Mouse (Mus musculus) frontal cortex, postnatal 14 days (tissue): ENCODE data around the gene Utp14a.
"Not testable (repeated sequence)": the region's sequence is repeated elsewhere in the genome, so short reads cannot be mapped to it uniquely, and the experiment has no call there.

Source experiments
- DNase-seq, 2 experiments: peaks; one replicate each; pipeline ENCODE4 v3.0.0; 2022; ENCODE audit warnings: low spot score in 2 of 2

Utp14a gene

DNA sequence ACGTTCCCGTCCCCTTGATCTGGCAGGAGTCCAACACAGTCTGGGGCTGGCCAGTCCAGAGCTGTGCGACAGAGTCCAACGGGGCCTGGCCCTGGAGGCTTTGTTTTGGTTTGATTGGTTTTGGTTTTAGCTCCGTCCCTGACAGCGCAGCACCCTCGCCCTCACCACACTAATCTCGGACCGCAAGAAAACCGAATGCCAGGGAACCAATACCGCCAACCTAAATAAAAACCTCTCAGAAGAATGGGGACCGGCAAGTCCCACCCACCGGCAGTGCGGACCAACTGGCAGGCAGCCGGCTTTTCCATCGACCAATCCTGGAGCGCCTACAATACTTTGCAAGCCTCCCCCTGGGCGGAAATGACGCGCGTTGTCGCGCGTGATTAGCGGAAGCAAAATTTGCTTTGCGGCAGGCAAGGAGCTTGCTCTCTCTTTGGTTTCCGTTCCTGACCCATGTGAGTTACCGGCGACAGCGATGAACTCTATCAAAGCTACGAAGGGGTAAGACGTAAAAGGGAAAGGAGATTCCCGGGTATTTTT lies at the start of gene Utp14a:
Gene Utp14a (plus strand): TSS at position 395 of the 540 bp plus-strand sequence.
- DNase-seq = peak; percentile 91 to 94

GRCm38 (mm10) chrX:48207761-48208487 lies 48.7 kb upstream of the Utp14a start:
- DNase-seq = peak in 1 of 2 experiments; percentile 15

- DNase-seq = peak; percentile 80 to 83
Observed at GRCm38 (mm10) chrX:48208519-48209185, 48.0 kb upstream of the Utp14a start, which contains the start of gene Zdhhc9. Zdhhc9 (minus strand) TSS chrX:48208878.

DNA sequence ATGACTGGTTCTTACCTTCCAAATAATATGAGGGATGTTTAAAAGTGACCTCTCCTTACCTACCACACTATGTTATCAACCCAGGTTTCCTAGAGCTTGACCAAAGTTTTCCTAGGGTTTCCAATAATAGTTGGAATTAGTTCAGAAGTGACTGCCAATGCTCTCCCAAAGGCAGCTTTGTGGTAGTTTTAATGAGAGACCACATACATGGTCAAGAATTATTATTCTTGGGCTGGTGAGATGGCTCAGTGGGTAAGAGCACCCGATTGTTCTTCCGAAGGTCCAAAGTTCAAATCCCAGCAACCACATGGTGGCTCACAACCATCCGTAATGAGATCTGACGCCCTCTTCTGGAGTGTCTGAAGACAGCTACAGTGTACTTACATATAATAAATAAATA lies 46.9 kb upstream of the Utp14a start:
- not testable (repeated sequence) for DNase-seq

- DNase-seq = no peak
Observed at GRCm38 (mm10) chrX:48219468-48219867, 37.2 kb upstream of the Utp14a start.

- DNase-seq = no peak
Observed at GRCm38 (mm10) chrX:48222706-48223105, 34.0 kb upstream of the Utp14a start.

GRCm38 (mm10) chrX:48226225-48226624 lies 30.4 kb upstream of the Utp14a start:
- no peak for DNase-seq

- DNase-seq = no peak
Observed at GRCm38 (mm10) chrX:48234417-48234816, 22.2 kb upstream of the Utp14a start.

- DNase-seq = no peak
Observed at GRCm38 (mm10) chrX:48255830-48256428, 733 bp upstream of the Utp14a start.

GRCm38 (mm10) chrX:48257011-48257410 lies 349 bp downstream of the Utp14a start:
- no peak for DNase-seq

DNA sequence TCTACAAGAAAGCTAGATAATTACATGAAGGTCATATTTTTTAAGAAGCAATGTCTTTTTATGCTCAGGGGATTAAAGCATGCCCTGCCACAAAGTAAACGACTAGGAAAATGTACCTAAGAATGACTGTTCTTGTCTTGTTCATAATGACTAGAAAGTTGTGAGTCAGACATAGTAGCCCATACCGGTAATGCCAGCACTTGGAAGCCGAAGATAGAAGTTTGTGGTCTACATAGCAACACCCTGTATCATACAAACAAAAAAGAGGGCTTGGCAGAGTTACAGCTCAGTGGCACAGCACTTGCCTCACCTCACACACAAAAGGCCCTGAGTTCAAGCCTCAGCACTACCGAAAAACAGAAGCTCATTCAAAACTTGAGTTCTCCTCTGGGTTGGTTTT lies 15.0 kb downstream of the Utp14a start:
- DNase-seq = no peak

DNA sequence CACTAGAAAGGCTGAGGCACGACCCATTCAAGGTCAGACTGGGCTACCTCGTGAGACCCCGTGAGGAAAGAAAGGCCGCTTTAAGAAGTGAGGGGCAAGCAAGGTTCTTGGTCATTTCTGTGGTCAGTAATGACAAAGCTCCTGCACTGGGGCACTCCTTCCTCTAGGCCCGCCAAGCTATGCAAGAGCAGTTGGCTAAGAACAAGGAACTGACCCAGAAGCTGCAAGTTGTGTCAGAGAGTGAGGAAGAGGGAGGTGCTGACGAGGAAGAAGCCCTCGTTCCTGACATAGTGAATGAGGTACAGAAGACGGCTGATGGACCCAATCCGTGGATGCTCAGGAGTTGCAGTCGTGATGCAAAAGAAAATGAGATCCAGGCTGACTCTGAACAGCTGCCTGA lies 18.0 kb downstream of the Utp14a start:
- no peak for DNase-seq

- DNase-seq = peak in 1 of 2 experiments; percentile 24
Observed at GRCm38 (mm10) chrX:48278103-48278502, 21.4 kb downstream of the Utp14a start.

- DNase-seq = peak; percentile 50 to 55
Observed at GRCm38 (mm10) chrX:48284386-48285005, 27.8 kb downstream of the Utp14a start.

- peak; percentile 16 to 23 for DNase-seq
Observed at GRCm38 (mm10) chrX:48285006-48285650, 28.5 kb downstream of the Utp14a start.

DNA sequence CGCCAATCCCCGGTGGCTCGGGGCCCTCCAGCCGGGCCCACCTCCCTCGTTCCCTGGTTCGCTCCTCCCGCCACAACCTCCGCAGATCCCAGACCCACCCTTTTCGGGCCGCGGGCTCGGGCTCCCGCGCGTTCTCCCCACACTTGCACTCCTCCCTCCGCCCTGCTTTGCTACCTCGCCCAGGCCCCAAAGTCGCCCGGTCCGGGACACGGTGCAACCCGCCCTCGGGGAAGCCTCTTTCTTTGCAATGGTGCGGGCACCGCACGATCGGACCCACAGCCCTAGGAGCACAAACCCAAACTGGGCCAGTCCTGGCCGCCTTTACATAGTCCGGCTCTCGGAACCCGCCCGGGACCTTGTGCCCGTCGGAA lies 29.0 kb downstream of the Utp14a start:
- peak in 1 of 2 experiments; percentile 12 for DNase-seq

- no peak for DNase-seq
Observed at GRCm38 (mm10) chrX:48286488-48286887, 29.8 kb downstream of the Utp14a start.

GRCm38 (mm10) chrX:48288008-48288407 lies 31.3 kb downstream of the Utp14a start:
- no peak for DNase-seq

DNA sequence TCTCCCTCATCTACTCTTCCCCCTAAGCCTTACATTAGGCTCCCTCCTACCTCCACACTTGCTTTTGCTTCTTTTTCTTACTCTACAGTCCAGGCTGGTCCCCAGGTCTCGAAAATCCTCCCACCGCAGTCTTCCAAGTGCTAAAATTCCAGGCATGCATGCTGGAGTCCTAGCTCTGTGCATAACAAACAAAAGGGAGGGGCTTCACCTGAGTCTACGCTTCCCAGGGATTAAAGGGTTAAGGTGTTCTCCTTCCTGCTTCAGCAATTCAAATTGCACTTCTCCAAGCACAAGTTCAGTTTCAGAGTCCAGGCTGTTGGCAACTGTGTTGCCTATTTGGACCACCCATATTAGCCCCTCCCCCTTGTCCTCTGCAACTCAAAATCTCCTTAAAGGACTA lies 34.8 kb downstream of the Utp14a start:
- no peak for DNase-seq

GRCm38 (mm10) chrX:48305356-48305755 lies 48.7 kb downstream of the Utp14a start:
- no peak for DNase-seq

- no peak for DNase-seq
Observed at GRCm38 (mm10) chrX:48310706-48311517, 54.2 kb downstream of the Utp14a start.
